Mouse (Mus musculus) natural killer cell, adult 2 months (primary cell): ENCODE results near the gene Mfap5.
"Not testable (repeated sequence)": the region's sequence is repeated elsewhere in the genome, so short reads cannot be mapped to it uniquely, and the experiment has no call there.

Experiments used
- DNase-seq, 2 experiments: peaks; one replicate each; pipeline ENCODE4 v3.0.0; 2022; ENCODE audit warnings: low spot score in 2 of 2

Mfap5 gene

DNA sequence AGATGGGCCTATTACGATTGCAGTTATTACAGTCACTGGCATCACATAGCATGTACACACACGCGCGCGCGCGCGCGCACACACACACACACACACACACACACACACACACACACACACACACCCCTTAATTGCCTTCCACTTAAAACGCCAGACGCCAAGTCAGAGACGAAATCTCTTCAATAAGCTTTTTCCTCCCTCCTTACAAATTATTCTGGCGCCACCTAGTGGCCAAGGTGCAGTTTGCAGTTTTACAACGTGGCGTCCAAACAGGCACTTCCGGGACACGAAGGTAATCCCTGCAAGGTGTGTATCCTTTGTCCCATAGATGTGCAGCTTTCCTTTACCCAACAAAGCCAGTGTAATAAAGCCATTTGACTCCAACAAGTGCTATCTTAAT, 54.8 kb downstream of the Mfap5 start:
- DNase-seq, result peak; percentile 60 to 80

GRCm38 (mm10) chr6:122561005-122561404, 55.4 kb downstream of the Mfap5 start:
- DNase-seq, result no peak

DNA sequence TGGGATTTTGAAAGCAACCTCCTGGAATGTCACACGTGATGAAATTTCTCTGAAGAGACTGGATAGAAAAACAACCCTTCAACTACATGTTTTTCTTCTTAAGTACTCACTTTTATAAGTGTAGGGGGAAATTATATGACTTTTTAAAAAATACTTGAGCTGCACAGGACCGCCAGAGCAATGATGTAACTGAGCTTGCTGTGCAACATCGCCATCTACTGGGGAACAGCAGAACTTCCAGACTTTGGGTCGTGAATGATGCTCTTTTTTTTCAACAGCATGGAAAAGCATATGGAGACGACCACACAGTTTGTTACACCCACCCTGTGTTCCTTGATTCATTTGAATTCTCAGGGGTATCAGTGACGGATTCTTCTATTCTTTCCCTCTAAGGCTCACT, 56.8 kb downstream of the Mfap5 start:
- DNase-seq, result peak; percentile 24 to 51

- DNase-seq, result no peak
Observed at GRCm38 (mm10) chr6:122565070-122565784, 59.6 kb downstream of the Mfap5 start.

DNA sequence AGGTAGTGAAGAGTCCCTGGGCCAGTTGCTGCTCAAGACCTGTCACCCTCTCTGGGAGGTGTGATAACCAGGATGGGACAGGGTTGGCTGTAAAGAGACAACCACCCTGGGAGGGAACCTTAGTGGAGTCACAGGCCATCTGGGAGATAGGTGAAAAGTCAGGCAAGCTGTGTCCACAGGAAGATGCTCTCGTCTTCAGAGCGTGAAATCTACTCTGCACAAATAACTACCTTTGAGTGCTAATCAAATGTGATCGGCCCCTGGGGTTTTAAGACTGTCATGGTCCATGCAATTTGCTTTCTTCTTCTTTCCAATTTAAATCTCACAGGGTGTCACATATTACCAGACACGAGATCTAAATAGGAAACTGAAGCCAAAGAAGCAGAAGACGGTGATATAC, 63.5 kb downstream of the Mfap5 start:
- no peak for DNase-seq

DNA sequence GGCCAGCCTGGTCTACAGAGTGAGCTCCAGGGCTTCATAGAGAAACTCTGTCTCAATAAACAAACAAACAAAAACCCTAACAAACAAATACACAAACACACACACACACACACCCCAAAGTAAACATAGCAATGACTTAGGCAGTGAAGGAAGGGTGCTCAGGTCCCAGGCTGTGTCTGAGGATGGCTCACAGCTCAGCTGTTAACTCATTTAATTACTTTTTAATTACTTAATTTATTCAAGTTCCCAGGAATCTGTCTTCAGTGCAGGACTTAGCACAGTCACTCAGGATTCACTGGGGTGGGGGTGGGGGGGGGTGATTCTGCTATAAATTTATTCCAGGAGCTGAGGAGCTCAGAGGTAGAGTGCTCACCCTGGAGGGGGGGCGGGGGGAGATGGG, 64.1 kb downstream of the Mfap5 start:
- DNase-seq, result no peak

DNA sequence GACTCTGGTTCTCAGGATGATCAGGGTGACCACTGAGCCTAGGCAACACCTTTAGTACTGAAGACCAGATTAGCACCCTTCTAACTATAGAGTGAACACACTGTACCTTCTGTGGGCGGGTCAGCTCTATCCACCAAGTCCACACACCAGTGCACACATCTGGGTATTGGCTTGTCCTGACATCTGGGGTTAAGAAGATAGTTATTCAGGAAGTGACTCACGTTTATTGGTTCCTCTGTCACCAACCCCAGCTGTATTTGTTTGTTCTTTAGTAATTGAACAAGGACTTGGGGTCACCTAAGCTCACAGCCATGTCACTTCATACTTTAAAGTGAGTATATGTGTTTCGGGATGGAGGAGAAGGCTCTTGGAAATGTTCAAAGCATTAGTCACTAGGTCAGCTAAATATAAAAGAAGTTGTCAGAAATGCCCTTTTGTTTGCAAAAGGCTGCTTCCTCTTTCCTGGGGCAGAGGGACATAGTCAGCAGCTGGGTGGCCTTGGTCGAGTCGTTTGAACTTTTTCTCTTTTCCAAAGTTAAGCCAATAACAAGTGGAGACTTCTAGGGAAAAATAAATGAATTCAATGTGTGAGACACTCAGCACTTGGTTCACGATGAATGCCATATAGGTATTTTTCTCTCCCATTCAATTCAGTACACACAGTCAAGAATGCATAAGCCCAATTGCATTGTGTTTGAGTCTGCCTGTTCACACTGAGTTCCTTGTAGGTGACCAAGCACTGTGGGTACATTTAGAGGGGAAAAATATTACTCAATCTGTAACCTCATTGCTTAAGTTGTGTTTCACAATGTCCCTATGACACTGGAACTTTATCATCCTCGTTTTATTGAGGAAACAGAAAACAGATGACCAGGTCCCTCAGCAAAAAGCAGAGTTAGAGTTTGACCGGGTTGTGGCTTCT, 65.3 kb downstream of the Mfap5 start:
- peak in 1 of 2 experiments; percentile 33 for DNase-seq

DNA sequence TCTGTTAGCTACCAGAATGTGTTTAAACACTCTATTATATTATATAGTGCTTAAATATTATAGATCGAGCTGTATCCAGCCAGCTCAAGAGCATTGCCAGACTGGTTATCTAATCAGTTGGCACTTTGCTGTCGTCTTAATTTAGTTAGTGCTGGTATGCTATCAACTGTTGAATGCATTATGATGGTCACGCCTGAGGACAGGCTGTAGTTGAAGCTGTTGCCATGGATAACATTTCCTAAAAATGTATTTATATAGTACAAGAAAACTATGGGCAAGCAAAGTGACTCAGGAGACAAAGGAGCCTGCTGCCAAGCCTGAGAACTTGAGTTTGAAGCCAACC, 65.9 kb downstream of the Mfap5 start:
- no peak for DNase-seq

GRCm38 (mm10) chr6:122575037-122575436, 69.4 kb downstream of the Mfap5 start:
- not testable (repeated sequence) for DNase-seq

DNA sequence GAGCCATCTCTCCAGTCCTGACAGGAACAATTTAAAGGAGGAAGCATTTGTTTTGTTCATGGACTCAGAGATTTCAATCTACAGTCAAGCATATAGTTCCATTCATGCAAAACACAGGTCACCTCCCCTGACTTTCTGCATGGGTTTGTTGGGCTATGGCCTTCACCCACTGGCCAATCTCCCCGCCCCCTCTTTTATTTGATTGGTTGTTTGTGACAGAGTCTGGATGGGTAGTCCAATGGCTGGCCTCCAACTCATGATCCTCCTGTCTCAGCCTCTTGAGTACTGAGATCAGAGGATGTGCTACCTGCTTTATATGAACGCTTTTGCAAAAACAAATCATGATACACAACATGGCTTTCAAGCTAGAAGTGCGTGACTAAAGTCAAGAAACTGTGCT, 71.4 kb downstream of the Mfap5 start:
- no peak for DNase-seq
